Mouse (Mus musculus) naive thymus-derived CD4-positive, alpha-beta T cell, adult 2 months (primary cell): Measurements from ENCODE around the gene Crygf.
"Not testable (repeated sequence)": the region's sequence is repeated elsewhere in the genome, so short reads cannot be mapped to it uniquely, and the experiment has no call there.

Source experiments
- DNase-seq: peaks from one replicate; pipeline ENCODE4 v3.0.0-alpha.2; 2011; ENCODE audit warnings: low read depth

The Crygf gene

GRCm38 (mm10) chr1:65926294-65926693, at the start of gene Crygf:
Crygf (plus strand) TSS chr1:65926520.
- no peak for DNase-seq

- no peak for DNase-seq
Measured at GRCm38 (mm10) chr1:65925361-65926210, 734 bp upstream of the Crygf start.

GRCm38 (mm10) chr1:65926696-65927095, 376 bp downstream of the Crygf start:
- DNase-seq: not testable (repeated sequence)

GRCm38 (mm10) chr1:65930055-65930454, 3.7 kb downstream of the Crygf start:
- no peak for DNase-seq

DNA sequence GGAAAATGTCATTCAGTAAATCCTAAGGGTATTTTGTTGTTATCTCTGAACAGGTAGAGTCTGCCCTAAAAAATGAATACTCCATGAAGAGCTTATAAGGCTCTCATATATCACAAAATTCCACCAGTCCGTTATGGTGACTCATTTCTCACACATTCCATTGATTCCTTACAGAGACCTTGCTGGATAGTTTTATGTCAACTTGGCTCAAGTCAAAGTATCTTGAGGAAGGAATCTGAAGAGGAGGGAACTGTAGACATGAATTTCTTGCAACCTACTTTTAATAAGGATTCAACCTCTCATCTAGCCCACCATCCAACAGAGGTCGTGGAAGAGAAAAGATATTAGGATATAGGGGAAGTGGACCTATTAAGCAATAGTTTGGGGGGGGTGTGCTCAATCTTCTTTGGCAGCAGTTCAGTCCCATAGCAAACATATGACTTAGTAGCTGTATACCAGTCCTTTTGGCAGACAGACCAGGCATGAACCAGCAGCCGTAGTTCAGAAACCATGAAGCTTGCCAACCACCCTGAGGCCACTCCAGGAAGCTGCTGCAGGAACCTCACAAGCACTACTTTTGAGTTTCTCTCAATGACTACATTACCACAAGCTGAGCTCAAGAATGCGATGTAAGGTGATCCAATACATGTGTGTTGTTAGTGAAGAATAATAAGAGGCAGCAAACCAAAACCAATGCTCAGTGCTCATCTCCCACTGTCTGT, 5.9 kb downstream of the Crygf start:
- no peak for DNase-seq
